Mouse (Mus musculus) kidney, postnatal 10 days (tissue): ENCODE results near the gene Brinp3.

Experiments used
- DNase-seq: peaks from one replicate; pipeline ENCODE4 v3.0.0; 2021; ENCODE audit warnings: mixed read lengths

Gene Brinp3

GRCm38 (mm10) chr1:146799986-146800553 lies 305.5 kb downstream of the Brinp3 start:
- DNase-seq: no peak

- DNase-seq: no peak
Measured at GRCm38 (mm10) chr1:146801821-146802220, 307.3 kb downstream of the Brinp3 start.

- DNase-seq: no peak
Measured at GRCm38 (mm10) chr1:146807765-146808164, 313.2 kb downstream of the Brinp3 start.

GRCm38 (mm10) chr1:146833888-146834287 lies 339.3 kb downstream of the Brinp3 start:
- DNase-seq: no peak

- DNase-seq: no peak
Measured at GRCm38 (mm10) chr1:146844087-146844486, 349.5 kb downstream of the Brinp3 start.

GRCm38 (mm10) chr1:146848892-146849291 lies 354.3 kb downstream of the Brinp3 start:
- no peak for DNase-seq

GRCm38 (mm10) chr1:146850147-146850546 lies 355.6 kb downstream of the Brinp3 start:
- no peak for DNase-seq

- no peak for DNase-seq
Measured at GRCm38 (mm10) chr1:146898636-146899035, 404.1 kb downstream of the Brinp3 start.

- no peak for DNase-seq
Measured at GRCm38 (mm10) chr1:146901691-146902090, 407.1 kb downstream of the Brinp3 start.

GRCm38 (mm10) chr1:146939463-146940389 lies 445.2 kb downstream of the Brinp3 start:
- DNase-seq: no peak
